Mouse (Mus musculus) liver, adult 2 months (tissue): ENCODE measurements at regions not wholly inside any gene's neighbourhood (a gene's known extent, or its start where the extent isn't known, plus 50 kb on each side); places are given as distances from the start of the nearest gene placed in this dataset.

Source experiments
- DNase-seq: peaks from one replicate; pipeline ENCODE4 v3.0.0-alpha.2; 2011; ENCODE audit warnings: low read depth, low spot score; ENCODE audit errors: extremely low read depth
- H3K27ac ChIP-seq: fragments of 200-500 bp; replicated peaks from 2 replicates; pipeline ENCODE4 v1.5.1; 2012; ENCODE audit warnings: low read depth, mild to moderate bottlenecking, control low read depth, inconsistent platforms, low read length; ENCODE audit not compliant: insufficient read depth
- H3K27me3 ChIP-seq: fragments of 200-500 bp; 2 replicates; pipeline ENCODE4 v1.6.1; 2012; ENCODE audit warnings: mild to moderate bottlenecking, moderate library complexity, low read length, inconsistent platforms; ENCODE audit not compliant: control insufficient read depth, insufficient read depth
- H3K36me3 ChIP-seq: fragments of 200-500 bp; 2 replicates; pipeline ENCODE4 v1.6.1; 2012; ENCODE audit warnings: low read length, inconsistent platforms; ENCODE audit not compliant: control insufficient read depth, insufficient read depth
- H3K4me1 ChIP-seq: fragments of 200-500 bp; 2 replicates; pipeline ENCODE4 v1.6.1; 2011; ENCODE audit warnings: low read length; ENCODE audit not compliant: control insufficient read depth, insufficient read depth
- H3K4me3 ChIP-seq: fragments of 200-500 bp; 2 replicates; pipeline ENCODE4 v1.5.1; 2011; ENCODE audit warnings: low read depth, mild to moderate bottlenecking, control low read depth, low read length, moderate library complexity; ENCODE audit not compliant: insufficient read depth
- H3K79me2 ChIP-seq: fragments of 200-500 bp; 2 replicates; pipeline ENCODE4 v1.6.1; 2012; ENCODE audit warnings: inconsistent platforms, mild to moderate bottlenecking, low read length, moderate library complexity; ENCODE audit not compliant: control insufficient read depth, insufficient read depth
- H3K9ac ChIP-seq: fragments of 200-500 bp; 2 replicates; pipeline ENCODE4 v1.6.1; 2012; ENCODE audit warnings: low read depth, mild to moderate bottlenecking, control low read depth, inconsistent platforms, low read length
- CTCF ChIP-seq: fragments of 200-500 bp; IDR thresholded peaks from 2 replicates; pipeline ENCODE4 v1.5.1; 2011; ENCODE audit warnings: low read depth, low read length, control low read depth
- POLR2A ChIP-seq: fragments of 200-500 bp; IDR thresholded peaks from 2 replicates; pipeline ENCODE4 v1.6.1; 2011; ENCODE audit warnings: low read length, control low read depth; ENCODE audit not compliant: insufficient read depth; ENCODE audit errors: extremely low read depth
- WGBS: fragments of 180-500 bp; shearing (Covaris S2); methylation state at CpG from one replicate; pipeline ENCODE4 v1.1.7; 2018; 5-methylcytosine and 5-hydroxymethylcytosine counted together

DNA sequence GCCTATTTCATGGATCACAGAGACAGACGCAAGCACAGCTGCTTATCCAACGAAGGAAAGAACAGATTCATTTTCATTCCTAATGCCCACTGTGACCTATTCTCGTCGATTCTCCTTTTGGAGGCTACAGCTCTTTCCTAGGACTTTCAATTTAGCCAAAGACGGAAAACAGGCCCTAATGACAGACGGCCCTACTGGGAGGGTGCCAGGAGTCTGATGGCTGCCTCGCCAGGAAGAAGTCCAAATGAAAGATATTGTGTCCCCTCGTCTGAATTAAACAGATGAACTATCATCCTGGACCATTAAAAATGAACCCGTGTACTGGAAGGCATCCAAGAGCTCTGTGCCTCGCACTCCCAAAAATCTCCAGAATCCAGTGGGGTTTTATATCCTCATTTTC is 89.5 kb upstream of the Kdm8 start:
- H3K27ac ChIP-seq, result no peak overlapping the region
- H3K4me3 ChIP-seq, result no peak overlapping the region
- no peaks in the 10 kb centered on the region for H3K36me3 ChIP-seq
- TF ChIP-seq POLR2A (no peak), CTCF (no peak)
- no peaks in the 10 kb centered on the region for H3K27me3 ChIP-seq
- H3K9ac ChIP-seq, result no peak overlapping the region
- no peak for DNase-seq
- H3K79me2 ChIP-seq, result no peaks in the 10 kb centered on the region
- H3K4me1 ChIP-seq, result no peaks in the 10 kb centered on the region
- WGBS, result 79% methylated on average over 10 of the region's 10 CpGs

- H3K9ac ChIP-seq, result no peak overlapping the region
These were observed 86.5 kb upstream of the Kdm8 start for GRCm38 (mm10) chr7:125358016-125358415.

GRCm38 (mm10) chr7:125383021-125383420 is 61.5 kb upstream of the Kdm8 start:
- H3K27me3 ChIP-seq, result no peaks in the 10 kb centered on the region
- no peaks in the 10 kb centered on the region for H3K4me1 ChIP-seq
- H3K27ac ChIP-seq, result no peak overlapping the region
- 61% methylated on average over 2 of the region's 2 CpGs for WGBS
- no peak for DNase-seq
- no peak overlapping the region for H3K9ac ChIP-seq
- no peaks in the 10 kb centered on the region for H3K36me3 ChIP-seq
- H3K79me2 ChIP-seq, result no peaks in the 10 kb centered on the region
- no peak overlapping the region for H3K4me3 ChIP-seq
- no peak for TF ChIP-seq CTCF
- no peak for TF ChIP-seq POLR2A

More at GRCm38 (mm10) chr7:125358016-125358415, 86.5 kb upstream of the Kdm8 start:
- no peaks in the 10 kb centered on the region for H3K4me1 ChIP-seq
- H3K4me3 ChIP-seq, result no peak overlapping the region
- no peak overlapping the region for H3K27ac ChIP-seq
- WGBS, result 83% methylated on average over 4 of the region's 4 CpGs
- H3K27me3 ChIP-seq, result no peaks in the 10 kb centered on the region
- DNase-seq, result no peak
- TF ChIP-seq CTCF (no peak), POLR2A (no peak)
- H3K36me3 ChIP-seq, result no peaks in the 10 kb centered on the region
- no peaks in the 10 kb centered on the region for H3K79me2 ChIP-seq

- WGBS, result 88% methylated on average over 4 of the region's 4 CpGs
These were observed 60.3 kb upstream of the Kdm8 start for GRCm38 (mm10) chr7:125384171-125384570.

DNA sequence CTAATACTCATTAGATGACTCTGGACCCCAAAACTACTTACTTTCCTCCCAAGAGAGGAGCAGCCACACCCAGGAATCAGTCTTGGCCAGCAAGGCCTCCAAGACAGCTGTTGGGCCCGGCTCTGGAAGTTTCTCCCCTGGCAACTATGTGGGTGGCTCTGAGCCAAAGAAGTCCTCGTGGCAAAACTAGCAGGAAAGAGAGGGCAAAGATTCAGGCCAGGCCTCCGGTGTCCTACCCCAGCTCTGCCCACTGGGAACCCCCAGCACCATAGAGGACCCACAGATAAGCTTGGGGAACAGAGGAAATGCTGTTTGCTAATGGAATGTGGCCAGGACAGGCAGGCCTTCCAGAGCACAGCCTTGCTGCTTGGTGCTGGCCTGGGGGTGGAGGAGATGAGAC is 51.9 kb upstream of the Kdm8 start:
- TF ChIP-seq CTCF, result no peak
- TF ChIP-seq POLR2A, result no peak
- Histone ChIP-seq H3K27ac (no peak overlapping the region), H3K79me2 (no peaks in the 10 kb centered on the region), H3K9ac (no peak overlapping the region), H3K4me3 (no peak overlapping the region), H3K36me3 (no peaks in the 10 kb centered on the region), H3K4me1 (peaks cover 6% of the 10 kb centered on the region), H3K27me3 (no peaks in the 10 kb centered on the region)
- WGBS, result 23% methylated on average over 3 of the region's 3 CpGs
- DNase-seq, result peak; percentile 7

More at GRCm38 (mm10) chr7:125384171-125384570, 60.3 kb upstream of the Kdm8 start:
- no peak for DNase-seq
- H3K36me3 ChIP-seq, result no peaks in the 10 kb centered on the region
- H3K4me3 ChIP-seq, result no peak overlapping the region
- H3K27ac ChIP-seq, result no peak overlapping the region
- H3K79me2 ChIP-seq, result no peaks in the 10 kb centered on the region
- no peaks in the 10 kb centered on the region for H3K27me3 ChIP-seq
- TF ChIP-seq CTCF (no peak), POLR2A (no peak)
- no peaks in the 10 kb centered on the region for H3K4me1 ChIP-seq
- no peak overlapping the region for H3K9ac ChIP-seq

GRCm38 (mm10) chr7:125393228-125393627 is 51.2 kb upstream of the Kdm8 start:
- TF ChIP-seq CTCF, result no peak
- TF ChIP-seq POLR2A, result no peak
- peak overlapping the region; percentile 35; the same call in 1 of the 2 replicates for H3K4me3 ChIP-seq
- peaks cover 6% of the 10 kb centered on the region for H3K4me1 ChIP-seq
- no peaks in the 10 kb centered on the region for H3K79me2 ChIP-seq
- no peak overlapping the region for H3K27ac ChIP-seq
- H3K9ac ChIP-seq, result no peak overlapping the region
- no peak for DNase-seq
- 3% methylated on average over 16 of the region's 16 CpGs for WGBS
- no peaks in the 10 kb centered on the region for H3K36me3 ChIP-seq
- H3K27me3 ChIP-seq, result no peaks in the 10 kb centered on the region
